Mouse (Mus musculus): ENCODE results near the gene Cpsf2.

DNA sequence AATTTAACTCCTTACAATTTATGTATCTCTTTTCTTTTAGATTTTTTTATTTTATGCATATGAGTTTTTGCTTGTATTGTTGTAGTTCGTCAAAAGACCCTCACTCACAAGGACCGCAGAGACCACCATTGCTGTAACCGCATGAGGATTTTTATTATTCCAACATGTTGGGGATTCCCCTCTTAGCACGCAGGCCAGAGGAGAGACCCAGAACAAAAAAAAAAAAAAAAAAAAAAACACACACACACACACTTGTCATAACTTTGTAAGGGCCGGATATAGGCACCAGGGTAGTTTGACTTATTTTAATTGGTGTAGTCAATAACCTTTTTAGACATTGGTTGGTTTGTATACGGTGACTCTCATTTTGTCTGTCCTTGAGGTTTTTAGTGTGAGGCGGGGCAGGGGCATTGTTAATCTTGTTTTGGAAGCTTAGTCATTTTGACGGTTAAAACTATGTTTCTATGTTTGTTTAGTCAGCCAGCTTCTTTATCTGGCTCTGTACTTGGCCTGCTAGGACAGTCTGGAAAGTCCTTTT, 3.5 kb downstream of the Cpsf2 start:
- TF ChIP-seq CTCF (IDR thresholded peaks at IDR 0.05; ENCODE audit: low read depth) (no peak), EP300 (optimal IDR thresholded peaks at IDR 0.05) (no peak)
